10 mouse cellular contexts compared by ENCODE assay signal in genomic region chr11:120136796-120137624, GRCm38 (mm10). TPM values are rescaled to one million over a fixed set of nuclear protein-coding genes. Genes with fewer than 3 reads are reported as not detected.
DNase-seq lines count a peak whose midpoint lies in the region; ATAC-seq and TF ChIP-seq lines count a peak whose summit lies in the region.
"Had no signal": no experiment of that assay in that cellular context is flagged by ENCODE, and none has a peak within 500 bp of the region (broad histone marks: within the 10 kb centered on the region; RNA-seq: fewer than 3 reads in every experiment).

No protein-coding gene starts in this region.

- peak overlapping the region; percentile 74 for H3K27ac ChIP-seq in gastrocnemius, adult 2 months
- no peak overlapping the region for H3K27ac ChIP-seq in forebrain, postnatal 0 days (ENCODE audit: low read depth, low read length)
- H3K27ac ChIP-seq: embryonic facial prominence, embryonic 12.5 days; midbrain, embryonic 12.5 days had no signal

- H3K4me1 ChIP-seq in forebrain, postnatal 0 days (ENCODE audit: insufficient read depth), result no peaks in the 10 kb centered on the region

- WGBS in forebrain, postnatal 0 days, result 50% methylated on average over 23 of the region's 23 CpGs

- no peak for TF ChIP-seq CTCF in gastrocnemius, adult 2 months (IDR thresholded peaks at IDR 0.05)
- TF ChIP-seq CTCF in forebrain, postnatal 0 days (IDR thresholded peaks at IDR 0.05; ENCODE audit: low read depth), result no peak

- intact Hi-C loops in gastrocnemius, adult 2 months (cut with DNase I), result no loop called here

- no peak overlapping the region for H3K9ac ChIP-seq in forebrain, postnatal 0 days
- H3K9ac ChIP-seq: embryonic facial prominence, embryonic 12.5 days; midbrain, embryonic 12.5 days had no signal

- DNase-seq in gastrocnemius, adult 2 months, result peak; percentile 33
- DNase-seq in gastrocnemius, postnatal 4 days (ENCODE audit: low spot score in 2 of 2), result no peak
- peak; percentile 49 for DNase-seq in forebrain, postnatal 0 days
- DNase-seq in layer of hippocampus, postnatal 14 days (ENCODE audit: low spot score in 2 of 2), result peak; percentile 62 to 83
- DNase-seq in lung, postnatal 36 days, result peak; percentile 47
- DNase-seq in gastrocnemius, postnatal 10 days, result no peak
- no peak for DNase-seq in kidney, postnatal 25 days
- no peak for DNase-seq in adrenal gland, postnatal 4 days (ENCODE audit: low spot score in 2 of 2)

- H3K9me3 ChIP-seq in forebrain, postnatal 0 days (ENCODE audit: low read length), result no peaks in the 10 kb centered on the region
- H3K9me3 ChIP-seq: embryonic facial prominence, embryonic 12.5 days; midbrain, embryonic 12.5 days had no signal

- H3K4me2 ChIP-seq in forebrain, postnatal 0 days (ENCODE audit: low read depth), result no peak overlapping the region
- H3K4me2 ChIP-seq: embryonic facial prominence, embryonic 12.5 days; midbrain, embryonic 12.5 days had no signal

- peaks cover 33% of the 10 kb centered on the region for H3K36me3 ChIP-seq in forebrain, postnatal 0 days (ENCODE audit: insufficient read depth)

- no peak overlapping the region for H3K4me3 ChIP-seq in gastrocnemius, adult 2 months
- no peak overlapping the region for H3K4me3 ChIP-seq in forebrain, postnatal 0 days (ENCODE audit: low read depth, low read length)
- H3K4me3 ChIP-seq: embryonic facial prominence, embryonic 12.5 days; midbrain, embryonic 12.5 days had no signal

- no peaks in the 10 kb centered on the region for H3K27me3 ChIP-seq in forebrain, postnatal 0 days (ENCODE audit: insufficient read depth, low read length)
- H3K27me3 ChIP-seq: embryonic facial prominence, embryonic 12.5 days; midbrain, embryonic 12.5 days had no signal

- peak; percentile 79 for ATAC-seq in forebrain, postnatal 0 days

RNA-seq across cellular contexts. Expression of gene Slc38a10, which starts 14.1 kb away (rescaled TPM):
- 10 to 100 TPM; 32.2 to 51.7 TPM for total RNA-seq in gastrocnemius, adult 2 months (2021)
- total RNA-seq in gastrocnemius, postnatal 4 days (2021), result 100 to 1,000 TPM in 1 of 2 experiments, 10 to 100 TPM in 1; 88.6 to 100 TPM
- total RNA-seq in forebrain, postnatal 0 days (2014; rRNA removed), result 114 and 147 TPM in 2 replicates
- 90.4 and 97.0 TPM in 2 replicates for polyA plus RNA-seq in forebrain, postnatal 0 days (2015; fragmentation: Nextera tagmentation; extraction: Ambion mirVana)
- total RNA-seq in layer of hippocampus, postnatal 14 days (2021), result 10 to 100 TPM; 94.1 to 94.8 TPM
- total RNA-seq in gastrocnemius, postnatal 10 days (2021), result 10 to 100 TPM; 66.0 to 82.7 TPM
- 100 to 1,000 TPM; 132 to 147 TPM for total RNA-seq in adrenal gland, postnatal 4 days (2021)

RNA-seq across cellular contexts. Expression of gene Ndufaf8, which starts 38.3 kb away (rescaled TPM):
- total RNA-seq in gastrocnemius, adult 2 months (2021), result 10 to 100 TPM; 38.3 to 43.3 TPM
- 10 to 100 TPM; 44.2 to 44.3 TPM for total RNA-seq in gastrocnemius, postnatal 4 days (2021)
- 16.7 and 32.2 TPM in 2 replicates for total RNA-seq in forebrain, postnatal 0 days (2014; rRNA removed)
- 58.1 and 74.8 TPM in 2 replicates for polyA plus RNA-seq in forebrain, postnatal 0 days (2015; fragmentation: Nextera tagmentation; extraction: Ambion mirVana)
- 10 to 100 TPM; 34.9 to 38.0 TPM for total RNA-seq in layer of hippocampus, postnatal 14 days (2021)
- 10 to 100 TPM; 40.9 to 44.2 TPM for total RNA-seq in gastrocnemius, postnatal 10 days (2021)
- 10 to 100 TPM; 50.2 to 53.5 TPM for total RNA-seq in adrenal gland, postnatal 4 days (2021)

RNA-seq across cellular contexts. Expression of gene Tepsin, which starts 38.5 kb away (rescaled TPM):
- 1 to 10 TPM; 4.5 to 5.5 TPM for total RNA-seq in gastrocnemius, adult 2 months (2021)
- total RNA-seq in gastrocnemius, postnatal 4 days (2021), result 1 to 10 TPM; 8.7 to 9.6 TPM
- 19.0 and 25.8 TPM in 2 replicates for total RNA-seq in forebrain, postnatal 0 days (2014; rRNA removed)
- 12.7 and 14.8 TPM in 2 replicates for polyA plus RNA-seq in forebrain, postnatal 0 days (2015; fragmentation: Nextera tagmentation; extraction: Ambion mirVana)
- total RNA-seq in layer of hippocampus, postnatal 14 days (2021), result 10 to 100 TPM; 17.2 to 18.0 TPM
- total RNA-seq in gastrocnemius, postnatal 10 days (2021), result 1 to 10 TPM; 5.2 to 6.3 TPM
- total RNA-seq in adrenal gland, postnatal 4 days (2021), result 10 to 100 TPM; 14.8 to 16.9 TPM

RNA-seq across cellular contexts. Expression of gene Cep131, which starts 50.4 kb away (rescaled TPM):
- 1 to 10 TPM; 5.3 to 9.5 TPM for total RNA-seq in gastrocnemius, adult 2 months (2021)
- 10 to 100 TPM; 22.5 to 24.4 TPM for total RNA-seq in gastrocnemius, postnatal 4 days (2021)
- 18.3 and 21.4 TPM in 2 replicates for total RNA-seq in forebrain, postnatal 0 days (2014; rRNA removed)
- 21.0 and 22.0 TPM in 2 replicates for polyA plus RNA-seq in forebrain, postnatal 0 days (2015; fragmentation: Nextera tagmentation; extraction: Ambion mirVana)
- 10 to 100 TPM; 43.9 to 44.9 TPM for total RNA-seq in layer of hippocampus, postnatal 14 days (2021)
- total RNA-seq in gastrocnemius, postnatal 10 days (2021), result 10 to 100 TPM in 1 of 2 experiments, 1 to 10 TPM in 1; 9.9 to 11.4 TPM
- total RNA-seq in adrenal gland, postnatal 4 days (2021), result 100 to 1,000 TPM; 247 to 275 TPM

Comparison
In these comparisons a context has a peak if more than half of its experiments do, and no peak if none do; other contexts are left out.
1. DNase-seq: peak in gastrocnemius, adult 2 months (single experiment), forebrain, postnatal 0 days (single experiment), layer of hippocampus, postnatal 14 days (2 of 2) and lung, postnatal 36 days (single experiment); none in gastrocnemius, postnatal 4 days (0 of 2), gastrocnemius, postnatal 10 days (single experiment), kidney, postnatal 25 days (0 of 2) and adrenal gland, postnatal 4 days (0 of 2).